9 mouse cellular contexts compared by ENCODE assay signal in genomic region chr11:106677910-106678591, GRCm38 (mm10).
DNase-seq lines count a peak whose midpoint lies in the region; ATAC-seq and TF ChIP-seq lines count a peak whose summit lies in the region.
"Had no signal": no experiment of that assay in that cellular context is flagged by ENCODE, and none has a peak within 500 bp of the region (broad histone marks: within the 10 kb centered on the region; RNA-seq: fewer than 3 reads in every experiment).

No protein-coding gene starts in this region.

- H3K27me3 ChIP-seq in midbrain, postnatal 0 days (ENCODE audit: insufficient read depth, low read length) = no peaks in the 10 kb centered on the region
- H3K27me3 ChIP-seq in midbrain, embryonic 10.5 days (ENCODE audit: low read depth, poor library complexity, severe bottlenecking) = no peaks in the 10 kb centered on the region
- no peaks in the 10 kb centered on the region for H3K27me3 ChIP-seq in forebrain, embryonic 15.5 days
- no peaks in the 10 kb centered on the region for H3K27me3 ChIP-seq in heart, embryonic 14.5 days (ENCODE audit: control insufficient read depth, insufficient read depth, low read length)
- no peaks in the 10 kb centered on the region for H3K27me3 ChIP-seq in midbrain, embryonic 16.5 days (ENCODE audit: control insufficient read depth, insufficient read depth, low read depth, low read length)
- no peaks in the 10 kb centered on the region for H3K27me3 ChIP-seq in intestine, embryonic 16.5 days (replicated peaks; ENCODE audit: control insufficient read depth, insufficient read depth, low read length)

- 0 out of 2 replicates have a peak, but pooled peaks cover 9% of the 10 kb centered on the region for H3K4me1 ChIP-seq in midbrain, postnatal 0 days (ENCODE audit: insufficient read depth, low read length)
- peaks cover 24% of the 10 kb centered on the region for H3K4me1 ChIP-seq in midbrain, embryonic 10.5 days
- peaks cover 43% of the 10 kb centered on the region for H3K4me1 ChIP-seq in forebrain, embryonic 15.5 days
- H3K4me1 ChIP-seq in heart, embryonic 14.5 days (ENCODE audit: control insufficient read depth in 2 of 2, insufficient read depth in 2 of 2, low read length in 2 of 2) = peaks cover 34 to 53% of the 10 kb centered on the region in 2 experiments
- peaks cover 14% of the 10 kb centered on the region for H3K4me1 ChIP-seq in midbrain, embryonic 16.5 days (ENCODE audit: control insufficient read depth, insufficient read depth, low read length)
- H3K4me1 ChIP-seq in intestine, embryonic 16.5 days (ENCODE audit: control insufficient read depth, insufficient read depth, low read length) = peaks cover 16% of the 10 kb centered on the region

- 70% methylated on average over 10 of the region's 10 CpGs for WGBS in midbrain, postnatal 0 days
- 86% methylated on average over 10 of the region's 10 CpGs for WGBS in midbrain, embryonic 10.5 days
- 68% methylated on average over 10 of the region's 10 CpGs for WGBS in forebrain, embryonic 15.5 days
- 33% methylated on average over 10 of the region's 10 CpGs for WGBS in heart, embryonic 14.5 days
- WGBS in midbrain, embryonic 16.5 days = 78% methylated on average over 10 of the region's 10 CpGs
- 74% methylated on average over 10 of the region's 10 CpGs for WGBS in intestine, embryonic 16.5 days

- H3K4me3 ChIP-seq in midbrain, postnatal 0 days (ENCODE audit: low read depth, low read length) = no peak overlapping the region
- no peak overlapping the region for H3K4me3 ChIP-seq in midbrain, embryonic 10.5 days
- H3K4me3 ChIP-seq in forebrain, embryonic 15.5 days = no peak overlapping the region
- no peak overlapping the region for H3K4me3 ChIP-seq in heart, embryonic 14.5 days (ENCODE audit: control insufficient read depth in 1 of 2, insufficient read depth in 1 of 2, low read depth in 1 of 2, low read length in 2 of 2)
- H3K4me3 ChIP-seq in midbrain, embryonic 16.5 days (ENCODE audit: low read depth, low read length) = no peak overlapping the region
- no peak overlapping the region for H3K4me3 ChIP-seq in intestine, embryonic 16.5 days (ENCODE audit: low read length)
- H3K4me3 ChIP-seq: myocyte had no signal

- TF ChIP-seq CTCF in midbrain, postnatal 0 days (IDR thresholded peaks at IDR 0.05) = no peak

- H3K36me3 ChIP-seq in midbrain, postnatal 0 days (ENCODE audit: insufficient read depth, low read length) = no peaks in the 10 kb centered on the region
- H3K36me3 ChIP-seq in midbrain, embryonic 10.5 days = no peaks in the 10 kb centered on the region
- H3K36me3 ChIP-seq in forebrain, embryonic 15.5 days = no peaks in the 10 kb centered on the region
- peaks cover 13% of the 10 kb centered on the region; the same call in 1 of the 2 replicates for H3K36me3 ChIP-seq in heart, embryonic 14.5 days (ENCODE audit: control insufficient read depth, insufficient read depth, low read length)
- H3K36me3 ChIP-seq in midbrain, embryonic 16.5 days (ENCODE audit: control insufficient read depth, insufficient read depth, low read length) = no peaks in the 10 kb centered on the region
- H3K36me3 ChIP-seq in intestine, embryonic 16.5 days (ENCODE audit: control insufficient read depth, insufficient read depth, low read length) = no peaks in the 10 kb centered on the region

- no peak overlapping the region for H3K4me2 ChIP-seq in midbrain, postnatal 0 days (ENCODE audit: low read depth, low read length, poor library complexity, severe bottlenecking)
- H3K4me2 ChIP-seq in forebrain, embryonic 15.5 days (replicated peaks) = no peak overlapping the region
- H3K4me2 ChIP-seq in heart, embryonic 14.5 days (ENCODE audit: low read length) = no peak overlapping the region
- no peak overlapping the region for H3K4me2 ChIP-seq in midbrain, embryonic 16.5 days (ENCODE audit: low read length)
- H3K4me2 ChIP-seq in intestine, embryonic 16.5 days (ENCODE audit: low read depth, low read length) = no peak overlapping the region

- no peak overlapping the region for H3K9ac ChIP-seq in midbrain, postnatal 0 days (replicated peaks; ENCODE audit: low read length, poor library complexity, severe bottlenecking)
- H3K9ac ChIP-seq in forebrain, embryonic 15.5 days (replicated peaks) = no peak overlapping the region
- H3K9ac ChIP-seq in heart, embryonic 14.5 days (ENCODE audit: low read length) = peak overlapping the region; percentile 17; the same call in 1 of the 2 replicates
- H3K9ac ChIP-seq in midbrain, embryonic 16.5 days (ENCODE audit: low read depth, low read length) = no peak overlapping the region
- H3K9ac ChIP-seq in intestine, embryonic 16.5 days (ENCODE audit: low read depth, low read length) = no peak overlapping the region

- peak; percentile 84 for DNase-seq in midbrain, postnatal 0 days (ENCODE audit: low spot score)
- no peak for DNase-seq in midbrain, embryonic 10.5 days (ENCODE audit: low spot score)
- peak; percentile 82 to 85 for DNase-seq in layer of hippocampus, postnatal 36 days
- DNase-seq in ovary, postnatal 14 days (ENCODE audit: low spot score) = peak; percentile 62

- no peaks in the 10 kb centered on the region for H3K9me3 ChIP-seq in midbrain, postnatal 0 days (ENCODE audit: low read length)
- H3K9me3 ChIP-seq in midbrain, embryonic 10.5 days (replicated peaks) = no peaks in the 10 kb centered on the region
- no peaks in the 10 kb centered on the region for H3K9me3 ChIP-seq in forebrain, embryonic 15.5 days
- no peaks in the 10 kb centered on the region for H3K9me3 ChIP-seq in heart, embryonic 14.5 days (ENCODE audit: control insufficient read depth, low read length)
- no peaks in the 10 kb centered on the region for H3K9me3 ChIP-seq in midbrain, embryonic 16.5 days (replicated peaks; ENCODE audit: control insufficient read depth, low read length, poor library complexity, severe bottlenecking)
- H3K9me3 ChIP-seq in intestine, embryonic 16.5 days (ENCODE audit: control insufficient read depth, low read length) = no peaks in the 10 kb centered on the region

- ATAC-seq in midbrain, postnatal 0 days (ENCODE audit: low FRiP score) = no peak
- peak; percentile 42; the same call in 1 of the 2 replicates for ATAC-seq in forebrain, embryonic 15.5 days (replicated peaks)
- ATAC-seq in heart, embryonic 14.5 days (ENCODE audit: insufficient number of reproducible peaks, insufficient read depth, low FRiP score, low read depth) = peak; percentile 64
- no peak for ATAC-seq in midbrain, embryonic 16.5 days
- no peak for ATAC-seq in intestine, embryonic 16.5 days

- no peak overlapping the region for H3K27ac ChIP-seq in midbrain, postnatal 0 days (ENCODE audit: low read depth, low read length)
- H3K27ac ChIP-seq in midbrain, embryonic 10.5 days (replicated peaks) = no peak overlapping the region
- H3K27ac ChIP-seq in forebrain, embryonic 15.5 days (replicated peaks) = peak overlapping the region; percentile 46
- peak overlapping the region; percentile 17 to 51; a peak in 3 of 4 replicates for H3K27ac ChIP-seq in heart, embryonic 14.5 days (replicated peaks in 1 of 2; ENCODE audit: control insufficient read depth in 1 of 2, insufficient read depth in 1 of 2, low read depth in 2 of 2, low read length in 2 of 2)
- H3K27ac ChIP-seq in midbrain, embryonic 16.5 days (ENCODE audit: low read length) = no peak overlapping the region
- no peak overlapping the region for H3K27ac ChIP-seq in intestine, embryonic 16.5 days (ENCODE audit: low read length)

Comparison
In these comparisons a context has a peak if more than half of its experiments do, and no peak if none do; other contexts are left out.
1. ATAC-seq: peak in forebrain, embryonic 15.5 days (single experiment) and heart, embryonic 14.5 days (single experiment); none in midbrain, postnatal 0 days (single experiment), midbrain, embryonic 16.5 days (single experiment) and intestine, embryonic 16.5 days (single experiment).
2. H3K27ac ChIP-seq: peak in forebrain, embryonic 15.5 days (single experiment) and heart, embryonic 14.5 days (2 of 2); none in midbrain, postnatal 0 days (single experiment), midbrain, embryonic 10.5 days (single experiment), midbrain, embryonic 16.5 days (single experiment) and intestine, embryonic 16.5 days (single experiment).